Mouse (Mus musculus): Measurements from ENCODE around the gene Sec14l1. TPM values are rescaled to one million over a fixed set of nuclear protein-coding genes. Genes with fewer than 3 reads are reported as not detected.
A peak's percentile ranks its signal among the peaks of the same experiment; 100 is the strongest.

The Sec14l1 gene
- polyA plus RNA-seq, 1 experiment from 2014 or later = 22.3 TPM

- no peaks in the 10 kb centered on the region for H3K27me3 ChIP-seq (replicated peaks; ENCODE audit: control insufficient read depth, insufficient read depth, low read length)
- no peak for ATAC-seq (replicated peaks; ENCODE audit: low FRiP score, low TSS enrichment, low read depth)
- no peak overlapping the region for H3K27ac ChIP-seq (ENCODE audit: low read depth)
- 0 out of 2 replicates have a peak, but pooled peaks cover 3% of the 10 kb centered on the region for H3K36me3 ChIP-seq (ENCODE audit: control insufficient read depth, insufficient read depth, low read length)
- no peak overlapping the region for H3K4me2 ChIP-seq (ENCODE audit: low read length)
- H3K9me3 ChIP-seq (ENCODE audit: control insufficient read depth, low read length) = no peaks in the 10 kb centered on the region
- no peak overlapping the region for H3K9ac ChIP-seq (ENCODE audit: low read length)
- WGBS = 91% methylated on average over 17 of the region's 17 CpGs
- DNase-seq (ENCODE audit: low spot score) = no peak
- no peak overlapping the region for H3K4me3 ChIP-seq (ENCODE audit: low read depth, low read length)
- peaks cover 41% of the 10 kb centered on the region for H3K4me1 ChIP-seq (replicated peaks; ENCODE audit: control insufficient read depth, insufficient read depth, low read length)
These were observed 8.6 kb downstream of the Sec14l1 start for GRCm38 (mm10) chr11:117123418-117124085.

- Histone ChIP-seq H3K4me3 (ENCODE audit: low read depth, low read length) (no peak overlapping the region), H3K36me3 (ENCODE audit: control insufficient read depth, insufficient read depth, low read length) (0 out of 2 replicates have a peak, but pooled peaks cover 3% of the 10 kb centered on the region), H3K9ac (ENCODE audit: low read length) (no peak overlapping the region), H3K27ac (ENCODE audit: low read depth) (no peak overlapping the region), H3K9me3 (ENCODE audit: control insufficient read depth, low read length) (no peaks in the 10 kb centered on the region), H3K4me1 (replicated peaks; ENCODE audit: control insufficient read depth, insufficient read depth, low read length) (peaks cover 38% of the 10 kb centered on the region), H3K4me2 (ENCODE audit: low read length) (no peak overlapping the region), H3K27me3 (replicated peaks; ENCODE audit: control insufficient read depth, insufficient read depth, low read length) (no peaks in the 10 kb centered on the region)
- no peak for DNase-seq (ENCODE audit: low spot score)
- 65% methylated on average over 10 of the region's 10 CpGs for WGBS
- ATAC-seq (replicated peaks; ENCODE audit: low FRiP score, low TSS enrichment, low read depth) = no peak
These were observed 9.6 kb downstream of the Sec14l1 start for GRCm38 (mm10) chr11:117124539-117124938.

- Histone ChIP-seq H3K36me3 (ENCODE audit: control insufficient read depth, insufficient read depth, low read length) (no peaks in the 10 kb centered on the region), H3K4me3 (ENCODE audit: low read depth, low read length) (no peak overlapping the region), H3K4me1 (replicated peaks; ENCODE audit: control insufficient read depth, insufficient read depth, low read length) (peaks cover 35% of the 10 kb centered on the region), H3K9me3 (ENCODE audit: control insufficient read depth, low read length) (no peaks in the 10 kb centered on the region), H3K27me3 (replicated peaks; ENCODE audit: control insufficient read depth, insufficient read depth, low read length) (no peaks in the 10 kb centered on the region), H3K27ac (ENCODE audit: low read depth) (peak overlapping the region; percentile 34), H3K4me2 (ENCODE audit: low read length) (no peak overlapping the region), H3K9ac (ENCODE audit: low read length) (no peak overlapping the region)
- no peak for ATAC-seq (replicated peaks; ENCODE audit: low FRiP score, low TSS enrichment, low read depth)
- DNase-seq (ENCODE audit: low spot score) = no peak
- 46% methylated on average over 13 of the region's 13 CpGs for WGBS
These were observed 12.4 kb downstream of the Sec14l1 start for GRCm38 (mm10) chr11:117127250-117127837.

GRCm38 (mm10) chr11:117127931-117128548 lies 13.1 kb downstream of the Sec14l1 start:
- Histone ChIP-seq H3K9me3 (ENCODE audit: control insufficient read depth, low read length) (no peaks in the 10 kb centered on the region), H3K27me3 (replicated peaks; ENCODE audit: control insufficient read depth, insufficient read depth, low read length) (no peaks in the 10 kb centered on the region), H3K4me2 (ENCODE audit: low read length) (no peak overlapping the region), H3K36me3 (ENCODE audit: control insufficient read depth, insufficient read depth, low read length) (no peaks in the 10 kb centered on the region), H3K4me3 (ENCODE audit: low read depth, low read length) (no peak overlapping the region), H3K9ac (ENCODE audit: low read length) (no peak overlapping the region), H3K27ac (ENCODE audit: low read depth) (peak overlapping the region; percentile 34), H3K4me1 (replicated peaks; ENCODE audit: control insufficient read depth, insufficient read depth, low read length) (peaks cover 35% of the 10 kb centered on the region)
- ATAC-seq (replicated peaks; ENCODE audit: low FRiP score, low TSS enrichment, low read depth) = no peak
- DNase-seq (ENCODE audit: low spot score) = no peak
- WGBS = 15% methylated on average over 12 of the region's 12 CpGs

- Histone ChIP-seq H3K27ac (ENCODE audit: low read depth) (no peak overlapping the region), H3K9me3 (ENCODE audit: control insufficient read depth, low read length) (no peaks in the 10 kb centered on the region), H3K4me2 (ENCODE audit: low read length) (no peak overlapping the region), H3K4me1 (replicated peaks; ENCODE audit: control insufficient read depth, insufficient read depth, low read length) (peaks cover 35% of the 10 kb centered on the region), H3K4me3 (ENCODE audit: low read depth, low read length) (no peak overlapping the region), H3K36me3 (ENCODE audit: control insufficient read depth, insufficient read depth, low read length) (no peaks in the 10 kb centered on the region), H3K9ac (ENCODE audit: low read length) (no peak overlapping the region), H3K27me3 (replicated peaks; ENCODE audit: control insufficient read depth, insufficient read depth, low read length) (no peaks in the 10 kb centered on the region)
- 51% methylated on average over 11 of the region's 11 CpGs for WGBS
- ATAC-seq (replicated peaks; ENCODE audit: low FRiP score, low TSS enrichment, low read depth) (no peak), DNase-seq (ENCODE audit: low spot score) (no peak)
These were observed 14.5 kb downstream of the Sec14l1 start for GRCm38 (mm10) chr11:117129473-117129872.

GRCm38 (mm10) chr11:117130068-117130467 lies 15.1 kb downstream of the Sec14l1 start:
- no peak overlapping the region for H3K9ac ChIP-seq (ENCODE audit: low read length)
- DNase-seq (ENCODE audit: low spot score) = no peak
- H3K36me3 ChIP-seq (ENCODE audit: control insufficient read depth, insufficient read depth, low read length) = no peaks in the 10 kb centered on the region
- no peak for ATAC-seq (replicated peaks; ENCODE audit: low FRiP score, low TSS enrichment, low read depth)
- H3K4me3 ChIP-seq (ENCODE audit: low read depth, low read length) = no peak overlapping the region
- no peak overlapping the region for H3K4me2 ChIP-seq (ENCODE audit: low read length)
- no peaks in the 10 kb centered on the region for H3K9me3 ChIP-seq (ENCODE audit: control insufficient read depth, low read length)
- peaks cover 39% of the 10 kb centered on the region for H3K4me1 ChIP-seq (replicated peaks; ENCODE audit: control insufficient read depth, insufficient read depth, low read length)
- peak overlapping the region; percentile 68 for H3K27ac ChIP-seq (ENCODE audit: low read depth)
- WGBS = 75% methylated on average over 8 of the region's 8 CpGs
- H3K27me3 ChIP-seq (replicated peaks; ENCODE audit: control insufficient read depth, insufficient read depth, low read length) = no peaks in the 10 kb centered on the region

GRCm38 (mm10) chr11:117130888-117131287 lies 15.9 kb downstream of the Sec14l1 start:
- no peak for ATAC-seq (replicated peaks; ENCODE audit: low FRiP score, low TSS enrichment, low read depth)

GRCm38 (mm10) chr11:117131450-117131849 lies 16.5 kb downstream of the Sec14l1 start:
- H3K9ac ChIP-seq (ENCODE audit: low read length) = no peak overlapping the region
- H3K4me1 ChIP-seq (replicated peaks; ENCODE audit: control insufficient read depth, insufficient read depth, low read length) = peaks cover 53% of the 10 kb centered on the region

More at GRCm38 (mm10) chr11:117130888-117131287, 15.9 kb downstream of the Sec14l1 start:
- WGBS = 39% methylated on average over 5 of the region's 5 CpGs
- H3K9ac ChIP-seq (ENCODE audit: low read length) = no peak overlapping the region
- no peak overlapping the region for H3K4me3 ChIP-seq (ENCODE audit: low read depth, low read length)
- no peaks in the 10 kb centered on the region for H3K36me3 ChIP-seq (ENCODE audit: control insufficient read depth, insufficient read depth, low read length)
- no peaks in the 10 kb centered on the region for H3K27me3 ChIP-seq (replicated peaks; ENCODE audit: control insufficient read depth, insufficient read depth, low read length)
- H3K9me3 ChIP-seq (ENCODE audit: control insufficient read depth, low read length) = no peaks in the 10 kb centered on the region
- H3K27ac ChIP-seq (ENCODE audit: low read depth) = peak overlapping the region; percentile 68
- H3K4me2 ChIP-seq (ENCODE audit: low read length) = no peak overlapping the region
- H3K4me1 ChIP-seq (replicated peaks; ENCODE audit: control insufficient read depth, insufficient read depth, low read length) = peaks cover 47% of the 10 kb centered on the region
- DNase-seq (ENCODE audit: low spot score) = no peak

More at GRCm38 (mm10) chr11:117131450-117131849, 16.5 kb downstream of the Sec14l1 start:
- Histone ChIP-seq H3K27me3 (replicated peaks; ENCODE audit: control insufficient read depth, insufficient read depth, low read length) (no peaks in the 10 kb centered on the region), H3K36me3 (ENCODE audit: control insufficient read depth, insufficient read depth, low read length) (no peaks in the 10 kb centered on the region), H3K9me3 (ENCODE audit: control insufficient read depth, low read length) (no peaks in the 10 kb centered on the region), H3K27ac (ENCODE audit: low read depth) (peak overlapping the region; percentile 68), H3K4me2 (ENCODE audit: low read length) (no peak overlapping the region), H3K4me3 (ENCODE audit: low read depth, low read length) (no peak overlapping the region)
- DNase-seq (ENCODE audit: low spot score) (no peak), ATAC-seq (replicated peaks; ENCODE audit: low FRiP score, low TSS enrichment, low read depth) (no peak)
- 91% methylated on average over 10 of the region's 10 CpGs for WGBS

Measured in intestine, embryonic 14.5 days (tissue).